Mouse (Mus musculus) retina, postnatal 7 days (tissue): Measurements from ENCODE around the gene Btbd16.

Experiments used
- DNase-seq: peaks from one replicate; pipeline ENCODE4 v3.0.0-alpha.2; 2012; ENCODE audit warnings: low read depth, low spot score

The Btbd16 gene

DNA sequence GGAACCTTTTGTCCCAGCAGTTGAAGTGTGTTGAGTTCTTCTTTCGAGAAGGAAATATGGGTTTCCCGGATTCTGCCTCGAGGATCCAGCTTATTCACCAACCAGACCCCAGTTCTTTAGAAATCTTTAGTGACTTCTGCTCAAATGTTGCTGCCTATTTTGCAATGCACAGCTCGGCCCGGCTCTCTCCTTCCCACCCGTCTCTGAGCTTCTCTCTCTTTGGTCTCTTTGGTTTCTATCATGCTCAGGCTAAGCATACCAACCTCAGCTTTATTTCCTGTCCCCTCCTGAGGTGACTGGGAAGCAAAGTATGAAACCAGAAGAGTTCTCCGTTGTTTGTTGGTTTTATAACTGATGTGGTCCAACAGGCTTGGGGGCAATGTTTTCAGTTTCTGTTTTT lies 42.4 kb downstream of the Btbd16 start:
- no peak for DNase-seq

DNA sequence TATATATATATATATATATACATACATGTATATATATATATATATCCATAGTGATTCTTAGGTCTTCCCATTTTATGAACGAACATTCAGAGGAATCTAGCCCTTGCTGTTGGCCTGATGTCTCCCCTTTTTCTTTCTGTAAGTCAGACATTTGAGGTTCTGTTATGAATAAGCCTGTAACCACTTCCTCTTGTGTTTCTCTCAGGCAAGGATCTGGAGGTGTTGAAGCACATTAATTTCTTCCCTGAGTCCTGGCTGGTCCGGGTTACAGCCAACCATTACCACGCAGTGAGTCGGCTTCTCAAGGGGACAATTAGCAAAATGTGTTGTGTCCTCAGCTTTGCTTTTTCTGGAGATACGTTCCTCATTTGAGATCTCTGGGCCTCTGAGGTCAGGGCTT lies 44.9 kb downstream of the Btbd16 start:
- DNase-seq, result no peak

DNA sequence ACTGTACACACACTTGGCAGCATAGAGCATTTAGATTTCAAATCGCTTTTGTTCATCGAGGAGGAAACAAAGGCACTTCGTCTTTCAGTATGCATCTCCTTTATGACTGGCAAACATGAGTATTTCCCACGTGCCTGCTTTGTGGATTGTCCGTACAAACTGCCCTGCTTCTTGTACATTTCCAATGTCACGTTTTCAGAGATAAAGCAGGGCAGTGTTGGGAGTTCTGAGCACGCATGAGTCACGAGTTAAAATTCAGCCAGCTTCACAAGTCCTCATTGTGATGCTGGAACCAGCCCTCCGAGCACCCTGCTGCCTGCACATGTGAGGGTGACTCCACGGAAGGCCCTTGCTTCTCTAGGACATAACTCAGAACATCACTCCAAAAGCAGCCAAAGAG lies 45.8 kb downstream of the Btbd16 start:
- no peak for DNase-seq

DNA sequence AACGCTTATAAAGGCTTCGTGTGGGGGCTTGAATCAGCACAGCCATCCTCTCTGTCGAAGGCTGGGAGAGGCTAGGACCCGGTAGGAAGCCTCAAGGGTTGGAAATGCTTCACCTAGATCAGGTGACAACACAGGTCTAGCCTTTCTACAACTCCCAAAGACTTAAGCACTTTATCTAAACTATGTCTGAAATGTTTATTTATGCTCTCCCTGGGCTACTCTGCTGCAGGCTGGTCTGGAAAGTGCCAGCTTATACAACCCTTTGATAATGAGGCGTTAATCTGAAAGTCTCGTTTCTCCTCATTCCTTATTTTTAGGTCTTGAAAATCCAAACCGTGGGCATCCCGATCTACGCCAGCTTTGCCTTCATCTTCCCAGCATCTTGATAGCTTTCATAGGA lies 50.1 kb downstream of the Btbd16 start:
- DNase-seq, result no peak

DNA sequence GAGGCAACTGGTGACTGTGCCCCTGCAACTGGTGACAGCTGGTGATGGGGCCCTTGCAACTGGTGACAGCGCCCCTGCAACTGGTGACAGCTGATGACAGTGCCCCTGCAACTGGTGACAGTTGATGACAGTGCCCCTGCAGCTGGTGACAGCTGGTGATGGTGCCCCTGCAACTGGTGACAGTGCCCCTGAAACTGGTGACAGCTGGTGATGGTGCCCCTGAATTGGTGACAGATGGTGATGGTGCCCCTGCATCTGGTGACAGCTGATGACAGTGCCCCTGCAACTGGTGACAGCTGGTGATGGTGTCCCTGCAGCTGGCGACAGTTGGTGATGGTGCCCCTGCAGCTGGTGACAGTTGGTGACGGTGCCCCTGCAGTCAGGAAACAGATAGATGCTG lies 52.5 kb downstream of the Btbd16 start:
- DNase-seq, result no peak

DNA sequence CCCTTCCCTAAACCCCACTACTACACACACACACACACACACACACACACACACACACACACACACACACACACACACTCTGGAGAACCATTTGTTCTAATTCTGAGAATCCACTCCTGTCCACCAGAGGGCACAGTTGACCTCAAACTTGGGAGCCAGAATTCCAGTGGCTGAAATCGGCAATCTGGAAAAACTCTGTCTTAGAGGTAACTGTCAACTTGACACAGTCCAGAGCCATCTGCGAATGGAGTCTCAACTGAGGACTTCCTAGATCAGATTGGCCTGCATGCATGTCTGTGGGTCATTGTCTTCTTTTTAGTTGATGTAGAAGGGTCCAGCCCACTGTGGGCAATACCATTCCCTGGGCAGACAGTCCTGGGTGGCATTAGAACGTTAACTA lies 53.6 kb downstream of the Btbd16 start:
- peak; percentile 57 for DNase-seq

DNA sequence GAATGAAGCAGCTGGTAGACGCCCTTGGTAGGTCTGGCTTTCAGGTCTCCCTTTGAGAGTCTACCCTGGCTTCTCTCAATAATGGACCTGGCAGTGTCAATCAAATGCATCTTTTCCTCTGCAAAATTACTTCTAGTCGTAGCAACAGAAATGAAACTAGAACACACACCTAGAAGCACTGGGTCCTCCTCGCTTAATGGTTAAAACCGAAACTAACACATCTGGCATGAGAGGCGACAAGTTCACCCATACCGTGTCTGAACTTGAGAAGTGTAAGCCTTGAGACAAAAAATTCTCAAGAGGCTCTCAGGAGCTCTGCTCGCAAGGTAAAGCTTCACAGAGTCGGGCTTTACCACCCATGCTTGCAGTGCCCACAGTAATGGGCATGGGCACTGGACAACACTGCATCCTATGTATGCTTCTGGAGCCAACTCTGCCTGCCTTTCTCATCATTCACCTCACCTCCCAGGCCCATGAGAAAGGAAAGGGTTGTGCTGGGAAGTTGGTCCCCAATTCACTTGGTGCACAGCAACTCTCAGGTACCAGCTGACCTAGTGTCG lies 54.1 kb downstream of the Btbd16 start:
- DNase-seq, result no peak

DNA sequence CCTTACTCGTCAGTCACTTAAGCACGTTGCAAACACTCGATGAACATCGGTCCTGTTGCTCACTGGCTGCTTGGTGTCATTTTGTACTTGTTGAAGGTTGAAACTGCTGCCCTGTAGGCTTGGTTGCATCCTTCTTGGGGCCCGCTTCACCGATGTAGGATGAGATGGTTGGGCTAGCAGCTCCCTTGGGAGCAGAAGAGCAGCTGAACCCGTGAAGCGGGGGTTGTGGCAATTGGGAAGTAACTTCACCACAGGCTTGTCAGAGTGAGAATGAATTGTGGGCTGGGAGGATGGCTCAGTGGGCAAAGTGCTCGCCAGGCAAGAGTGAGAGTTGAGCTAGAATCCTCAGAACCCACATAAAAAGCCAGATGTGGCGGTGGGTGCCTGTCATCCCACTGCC lies 54.6 kb downstream of the Btbd16 start:
- DNase-seq, result no peak

DNA sequence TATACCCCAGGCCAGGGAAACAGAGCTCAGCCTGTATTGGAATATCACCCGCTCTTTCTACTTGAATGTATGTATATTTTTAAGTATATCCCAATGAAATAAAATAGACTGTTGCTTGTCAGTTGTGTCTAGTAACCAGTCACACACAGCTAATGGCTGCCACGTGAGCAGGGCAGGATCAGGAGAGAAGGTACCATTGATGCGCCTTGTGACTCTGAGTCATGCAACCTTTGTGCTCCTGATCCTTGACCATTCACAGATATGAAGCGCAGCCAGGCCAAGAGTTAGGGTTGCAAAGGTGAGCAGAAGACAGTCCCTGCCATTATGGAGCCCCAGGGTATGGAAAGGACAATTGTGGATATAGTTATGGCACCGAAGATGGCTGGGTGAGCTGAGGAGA lies 57.7 kb downstream of the Btbd16 start:
- no peak for DNase-seq

DNA sequence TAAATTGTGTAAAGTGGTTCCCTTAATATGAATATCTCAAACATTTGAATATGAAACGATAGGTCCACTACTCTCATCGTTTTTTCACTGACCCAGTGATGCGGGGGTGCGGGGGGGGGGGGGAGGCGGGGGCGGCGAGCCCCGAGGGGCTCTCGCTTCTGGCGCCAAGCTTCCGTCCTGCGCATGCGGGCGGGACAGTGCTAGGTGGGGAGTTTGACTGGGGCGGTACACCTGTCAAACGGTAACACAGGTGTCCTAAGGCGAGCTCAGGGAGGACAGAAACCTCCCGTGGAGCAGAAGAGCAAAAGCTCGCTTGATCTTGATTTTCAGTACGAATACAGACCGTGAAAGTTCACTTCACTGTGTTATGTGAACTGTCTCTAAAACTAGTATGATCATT lies 60.4 kb downstream of the Btbd16 start:
- DNase-seq, result peak; percentile 69

DNA sequence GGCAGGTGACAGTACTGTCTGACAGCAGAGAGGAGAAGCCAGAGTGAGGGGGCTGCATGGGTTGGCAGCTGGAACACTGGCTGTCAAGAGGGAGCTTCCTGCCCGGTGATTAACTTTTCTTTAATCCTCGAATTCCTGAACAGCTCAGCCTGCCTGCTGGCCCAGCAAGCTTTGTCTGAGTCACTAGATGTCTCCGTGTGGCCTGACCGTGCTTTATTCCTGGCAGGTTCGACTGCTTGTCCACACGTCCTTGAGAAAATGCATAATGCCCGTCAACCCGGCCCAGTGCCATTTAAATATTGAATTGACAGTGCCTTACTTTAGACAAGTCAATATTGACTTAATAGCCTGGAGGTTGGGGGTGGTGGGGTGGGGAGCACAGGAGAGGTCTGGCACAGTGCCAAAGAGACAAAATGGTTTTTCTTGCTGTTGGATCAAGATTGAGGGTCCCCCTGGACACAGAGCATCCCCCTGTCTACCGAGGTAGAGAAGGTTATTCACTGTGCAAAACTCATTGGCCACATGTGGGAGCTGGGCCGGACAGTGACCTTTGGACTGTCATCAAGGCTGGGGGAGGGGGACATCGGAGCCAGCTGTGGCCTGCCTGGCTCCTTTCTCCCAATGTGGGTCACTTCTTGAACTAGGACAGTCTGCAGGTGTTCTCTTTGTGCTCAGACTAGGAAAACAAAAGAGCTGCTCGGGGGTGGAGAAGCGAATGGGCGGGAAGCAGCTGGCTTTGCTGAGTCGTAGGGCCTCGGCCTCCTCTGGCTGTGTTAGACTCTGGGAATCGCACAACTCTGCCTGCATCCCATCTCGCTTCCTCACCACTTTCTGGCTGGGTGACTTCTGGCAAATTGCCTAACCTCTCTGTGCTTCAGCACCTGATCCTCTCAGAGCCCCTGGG lies 61.3 kb downstream of the Btbd16 start:
- no peak for DNase-seq

DNA sequence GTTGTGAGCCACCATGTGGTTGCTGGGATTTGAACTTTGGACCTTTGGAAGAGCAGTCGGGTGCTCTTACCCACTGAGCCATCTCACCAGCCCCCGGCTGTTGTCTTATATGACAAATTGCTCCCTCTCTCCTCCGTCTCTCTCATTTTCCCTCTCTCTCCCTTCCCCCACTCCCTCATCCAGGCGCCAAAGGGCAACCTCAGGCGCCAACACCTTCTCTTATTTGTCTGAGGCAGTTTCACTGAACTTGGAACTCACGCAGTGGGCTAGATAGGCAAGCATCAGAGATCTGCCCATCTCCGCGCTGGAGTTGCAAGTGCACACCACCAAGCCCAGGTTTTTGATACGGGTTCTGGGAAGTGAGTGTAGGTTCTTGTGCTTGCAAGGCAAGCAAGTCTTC lies 62.2 kb downstream of the Btbd16 start:
- no peak for DNase-seq

DNA sequence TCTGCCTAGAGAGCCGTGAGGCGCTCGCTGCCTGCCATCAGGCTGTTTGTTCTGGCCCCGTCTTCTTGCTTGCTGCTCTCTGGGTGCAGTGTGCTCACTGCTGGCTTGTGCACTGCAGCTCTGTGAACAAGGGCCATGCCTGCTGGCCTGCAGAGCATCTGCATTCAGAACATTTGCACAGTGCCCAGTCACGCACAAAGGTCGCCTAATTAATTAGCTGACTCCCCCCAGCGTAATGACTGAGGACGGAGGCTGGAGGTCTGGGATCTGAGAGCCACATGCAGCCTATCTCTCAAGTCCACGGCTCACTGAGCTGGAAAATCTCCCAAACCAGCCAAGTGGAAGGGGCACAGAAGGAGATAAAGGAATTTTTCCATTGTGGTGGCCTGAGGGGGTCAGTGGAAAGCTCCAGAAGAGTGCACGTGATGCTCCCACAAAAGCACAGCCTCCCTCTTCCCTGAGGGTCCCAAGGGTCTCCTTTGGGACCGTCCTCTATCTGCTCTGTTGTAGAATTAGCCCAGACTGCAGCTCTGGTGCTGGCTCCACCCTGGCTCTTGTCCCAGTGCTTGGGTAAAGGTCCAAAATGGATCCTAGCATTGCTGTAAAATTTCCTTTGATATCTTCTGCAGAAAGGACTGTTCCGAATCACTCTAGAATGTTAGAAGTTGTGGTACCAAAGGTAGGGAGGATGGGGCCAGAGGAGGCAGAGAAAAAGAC lies 64.2 kb downstream of the Btbd16 start:
- DNase-seq, result peak; percentile 67

DNA sequence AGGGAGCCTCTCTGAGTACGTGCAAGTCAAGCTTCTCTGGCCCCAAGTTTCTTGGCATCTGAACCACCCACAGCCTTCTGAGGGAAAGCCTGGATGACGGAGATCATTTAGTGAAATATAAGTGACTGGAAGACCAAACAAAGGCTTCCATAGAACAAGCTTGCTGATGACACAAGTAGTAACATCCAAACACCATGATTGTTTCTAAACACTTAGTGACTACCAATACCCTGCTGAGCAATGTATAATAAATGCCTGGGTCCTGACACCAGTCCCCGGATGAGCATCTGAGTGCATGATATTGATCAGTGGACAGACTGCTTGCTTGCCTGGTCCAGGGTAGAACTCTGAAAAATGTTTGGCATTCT lies 64.8 kb downstream of the Btbd16 start:
- no peak for DNase-seq

DNA sequence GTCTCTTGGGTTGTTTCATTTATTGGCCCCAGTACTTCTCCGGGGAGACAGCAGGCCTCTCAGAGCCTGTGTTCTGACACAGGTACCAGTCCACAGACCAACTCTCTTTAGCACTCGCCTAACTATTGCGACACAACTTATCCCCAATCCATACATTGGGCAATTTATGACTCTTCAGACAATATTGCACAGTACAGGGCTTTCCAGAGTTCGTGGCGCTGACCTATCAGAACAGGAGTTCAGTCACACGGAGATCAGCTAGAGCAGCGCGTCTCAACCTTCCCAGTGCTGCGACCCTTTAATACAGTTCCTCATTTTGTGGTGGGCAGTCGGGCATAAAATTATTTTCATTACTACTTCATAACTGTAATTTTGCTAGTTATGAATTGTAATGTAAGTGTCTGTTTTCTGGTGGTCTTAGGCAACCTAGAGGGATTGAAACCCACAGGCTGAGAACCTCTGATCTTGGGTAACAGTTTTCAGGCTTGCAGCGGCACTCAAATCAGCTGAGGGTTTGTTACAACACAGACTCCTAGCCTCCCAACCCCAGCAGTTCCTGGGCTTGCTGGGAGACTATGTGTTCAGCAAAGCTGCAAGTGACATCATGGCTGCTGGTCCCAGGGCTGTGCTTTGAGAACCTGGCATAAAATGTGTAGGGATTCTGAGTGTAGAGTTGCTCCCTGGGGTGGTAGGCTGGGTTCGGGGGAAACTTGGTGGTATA lies 65.7 kb downstream of the Btbd16 start:
- no peak for DNase-seq

DNA sequence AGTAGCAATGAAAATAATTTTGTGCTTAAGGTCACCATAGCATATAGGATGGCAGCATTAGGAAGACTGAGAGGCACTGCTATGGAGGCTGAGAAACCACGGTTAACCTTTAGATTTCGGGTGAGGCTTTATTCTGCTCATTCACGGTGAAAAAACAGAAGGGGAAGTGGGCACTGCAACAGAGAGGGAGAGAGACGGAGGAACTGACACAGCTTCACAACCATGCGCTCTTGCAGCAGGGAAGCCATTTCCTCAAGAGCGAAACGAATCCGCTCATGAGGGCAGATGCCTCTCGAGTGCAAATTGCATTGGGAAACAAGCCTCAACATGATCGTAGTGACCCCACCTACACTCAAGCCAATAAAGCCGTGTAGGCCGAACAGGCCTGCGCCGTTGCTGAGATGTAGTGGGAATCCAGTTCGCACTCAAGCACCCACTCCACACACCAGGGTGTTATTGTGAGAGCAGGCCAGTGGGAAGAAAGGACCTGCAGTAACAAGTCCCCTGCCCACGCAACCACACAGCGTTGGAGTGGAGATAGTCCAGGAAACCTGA lies 73.4 kb downstream of the Btbd16 start:
- no peak for DNase-seq

DNA sequence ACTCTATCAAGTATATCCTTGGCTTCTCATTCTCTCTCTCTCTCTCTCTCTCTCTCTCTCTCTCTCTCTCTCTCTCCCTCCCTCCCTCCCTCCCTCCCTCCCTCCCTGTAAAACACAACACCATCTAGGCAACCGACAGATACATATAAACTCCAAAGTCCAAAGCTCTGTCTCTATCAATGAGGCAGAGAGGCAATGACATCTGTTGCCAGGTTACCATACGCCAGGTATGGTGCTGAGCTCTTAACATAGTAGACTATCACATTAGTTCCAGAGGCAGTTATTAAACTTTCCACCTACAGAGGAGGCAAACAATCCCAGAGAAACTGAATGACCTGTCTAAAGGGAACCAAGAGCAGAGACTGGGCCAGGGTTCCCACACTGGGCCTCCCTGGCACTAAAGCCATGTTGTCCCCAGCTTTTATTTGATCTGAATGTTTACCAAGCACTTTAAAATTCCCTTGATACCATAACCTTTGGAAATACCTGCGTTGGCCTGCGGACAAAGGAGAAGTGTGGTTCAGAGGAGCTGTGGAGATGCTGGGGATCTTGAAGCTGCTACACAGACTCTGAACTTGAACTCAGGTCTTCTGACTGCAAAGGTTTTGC lies 80.9 kb downstream of the Btbd16 start:
- no peak for DNase-seq

DNA sequence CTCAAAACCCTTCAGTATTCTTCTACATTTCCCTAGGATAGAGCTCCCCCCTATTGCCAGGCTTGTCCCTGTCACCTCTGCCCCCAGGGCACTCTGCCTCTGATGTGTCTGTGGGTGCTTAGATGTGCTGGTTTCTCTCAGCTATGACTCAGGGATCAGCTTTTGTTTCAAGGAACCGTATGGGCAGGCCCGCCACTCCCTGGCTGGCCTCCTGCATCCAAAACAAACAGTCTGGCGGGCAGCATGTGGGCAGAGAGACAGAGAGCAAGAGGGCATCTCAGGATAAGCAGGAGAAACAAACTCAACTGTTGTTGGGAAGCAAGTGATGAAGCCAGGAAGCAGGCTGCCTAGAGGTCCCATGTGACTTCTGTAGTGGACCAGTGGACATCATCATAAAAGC lies 81.8 kb downstream of the Btbd16 start:
- DNase-seq, result no peak

DNA sequence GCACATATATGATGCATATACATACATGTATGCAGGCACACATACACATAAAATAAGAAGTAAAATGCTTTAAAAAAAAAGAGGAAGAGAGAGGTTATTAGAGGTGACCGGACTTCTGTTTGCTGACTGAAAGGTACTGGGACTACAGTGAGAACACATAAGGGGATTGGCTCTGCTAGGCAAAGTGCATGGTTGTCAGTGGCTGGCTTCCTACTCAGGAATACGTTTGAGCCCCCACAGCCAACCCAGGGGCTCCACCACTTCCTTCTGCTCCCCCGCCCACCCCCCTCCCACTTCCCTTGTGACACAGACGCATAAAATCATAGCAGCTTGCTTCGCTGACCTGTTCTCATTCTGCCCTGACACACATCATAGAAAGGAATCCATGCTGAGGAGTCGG lies 84.1 kb downstream of the Btbd16 start:
- DNase-seq, result no peak

DNA sequence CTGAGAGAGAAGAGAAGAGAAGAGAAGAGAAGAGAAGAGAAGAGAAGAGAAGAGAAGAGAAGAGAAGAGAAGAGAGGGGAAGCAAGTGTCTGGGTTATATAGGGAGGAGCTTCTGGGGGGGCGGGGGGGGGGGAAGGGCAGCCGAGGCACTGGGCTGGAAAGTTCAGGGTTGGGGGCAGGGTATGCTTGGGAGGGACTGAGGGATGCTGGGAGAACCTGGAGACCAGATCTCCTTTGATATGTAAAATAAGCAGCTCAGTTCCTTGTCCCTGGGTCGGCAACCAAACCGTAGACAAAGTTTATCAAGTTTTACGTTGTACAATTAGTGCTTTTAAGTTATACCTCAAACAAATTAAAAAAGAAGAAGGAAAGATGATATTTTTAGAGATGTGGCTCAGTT lies 86.1 kb downstream of the Btbd16 start:
- DNase-seq, result no peak

DNA sequence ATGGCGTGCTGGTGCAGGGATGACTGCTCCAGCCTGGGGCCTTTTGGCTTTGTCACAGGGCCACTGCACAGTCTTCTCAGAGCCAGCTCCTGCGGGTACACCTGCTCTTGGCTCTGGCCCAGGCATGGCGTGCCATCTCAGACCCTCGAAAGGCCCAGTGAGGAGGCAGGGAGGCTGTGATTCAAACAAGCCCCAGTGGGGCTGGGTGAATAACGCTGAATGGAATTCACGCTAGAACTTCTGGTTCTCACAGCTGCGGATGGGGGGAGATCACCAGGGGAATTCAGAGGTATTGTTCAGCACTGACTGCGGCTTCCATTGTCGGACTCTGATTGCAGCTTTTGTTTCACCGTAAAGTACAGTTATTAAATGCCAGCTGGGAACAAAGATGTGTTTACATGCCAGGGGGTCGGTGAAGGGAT lies 86.9 kb downstream of the Btbd16 start:
- no peak for DNase-seq
